Mouse (Mus musculus) hindbrain, embryonic 11.5 days (tissue): ENCODE measurements around the gene Fgfr2. TPM values are rescaled to one million over a fixed set of nuclear protein-coding genes. Genes with fewer than 3 reads are reported as not detected.

ENCODE experiments used
- ATAC-seq: fragments of 200-750 bp; cut with Nextera tagmentation; 2 replicates; pipeline ENCODE4 v1.8.0; 2017; ENCODE audit warnings: mild to moderate bottlenecking, moderate TSS enrichment, moderate library complexity; ENCODE audit not compliant: low FRiP score
- DNase-seq: peaks from one replicate; pipeline ENCODE4 v3.0.0-alpha.2; 2015; ENCODE audit warnings: low spot score
- H3K27ac ChIP-seq: fragments of 300-500 bp; sonication (generic); 2 replicates; pipeline ENCODE4 v1.5.1; 2014; ENCODE audit warnings: mild to moderate bottlenecking, low read depth, low read length
- H3K27me3 ChIP-seq: fragments of 300-500 bp; sonication (generic); 2 replicates; pipeline ENCODE4 v1.6.1; 2014; ENCODE audit warnings: mild to moderate bottlenecking, low read length, moderate library complexity, mixed read lengths; ENCODE audit not compliant: control insufficient read depth, insufficient read depth
- H3K36me3 ChIP-seq: fragments of 300-500 bp; sonication (generic); 2 replicates; pipeline ENCODE4 v1.6.1; 2014; ENCODE audit warnings: mild to moderate bottlenecking, low read length, moderate library complexity, mixed read lengths; ENCODE audit not compliant: control insufficient read depth, insufficient read depth
- H3K4me1 ChIP-seq: fragments of 300-500 bp; sonication (generic); replicated peaks from 2 replicates; pipeline ENCODE4 v1.6.1; 2014; ENCODE audit warnings: low read length, mixed read lengths; ENCODE audit not compliant: control insufficient read depth, insufficient read depth
- H3K4me2 ChIP-seq: fragments of 300-500 bp; sonication (generic); replicated peaks from 2 replicates; pipeline ENCODE4 v1.6.1; 2014; ENCODE audit warnings: mild to moderate bottlenecking, low read depth, low read length
- H3K4me3 ChIP-seq: fragments of 300-500 bp; sonication (generic); 2 replicates; pipeline ENCODE4 v1.5.1; 2014; ENCODE audit warnings: low read depth, low read length
- H3K9ac ChIP-seq: fragments of 300-500 bp; sonication (generic); 2 replicates; pipeline ENCODE4 v1.6.1; 2014; ENCODE audit warnings: low read depth, low read length
- H3K9me3 ChIP-seq: fragments of 300-500 bp; sonication (generic); 2 replicates; pipeline ENCODE4 v1.6.1; 2016; ENCODE audit warnings: low read length; ENCODE audit not compliant: control insufficient read depth
- WGBS: fragments of 180-500 bp; shearing (Covaris S2); extraction: QIAGEN DNeasy Blood & Tissue Kit; methylation state at CpG from one replicate; pipeline ENCODE4 v1.1.7; 2014; 5-methylcytosine and 5-hydroxymethylcytosine counted together
- polyA plus RNA-seq: library from polyadenylated mRNA; unstranded; fragments of >200 nt; fragmentation: Nextera tagmentation; extraction: Ambion mirVana; gene quantifications from 2 replicates; pipeline ENCODE4 v1.2.1, GENCODE M21; 2014

The Fgfr2 gene
- polyA plus RNA-seq, 1 experiment from 2014 or later: 71.3 TPM

DNA sequence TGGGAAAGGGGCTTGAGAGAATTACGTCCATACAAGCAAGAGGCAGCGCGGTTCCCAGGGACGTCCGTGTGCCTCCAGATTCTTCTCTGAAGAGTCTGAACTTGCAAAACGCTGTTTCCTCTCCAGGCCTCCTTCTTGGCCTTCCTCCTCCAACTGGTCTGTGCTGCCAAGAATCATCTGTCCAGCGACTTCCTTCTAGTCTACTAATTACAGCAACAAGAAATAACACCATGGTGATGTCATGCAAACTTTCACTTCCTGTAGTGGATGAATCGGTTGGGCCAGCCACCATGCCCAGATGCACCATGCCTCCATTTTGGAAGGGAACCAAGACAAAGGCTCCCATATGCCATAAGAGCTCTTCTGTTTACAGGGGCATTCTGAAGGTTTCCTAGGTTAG, 70.3 kb downstream of the Fgfr2 start:
- Histone ChIP-seq H3K27ac (no peak overlapping the region), H3K27me3 (no peaks in the 10 kb centered on the region), H3K4me1 (no peaks in the 10 kb centered on the region), H3K9ac (no peak overlapping the region), H3K4me2 (no peak overlapping the region), H3K9me3 (no peaks in the 10 kb centered on the region), H3K36me3 (no peaks in the 10 kb centered on the region), H3K4me3 (no peak overlapping the region)
- DNase-seq (no peak), ATAC-seq (no peak)
- 94% methylated on average over 8 of the region's 8 CpGs for WGBS

DNA sequence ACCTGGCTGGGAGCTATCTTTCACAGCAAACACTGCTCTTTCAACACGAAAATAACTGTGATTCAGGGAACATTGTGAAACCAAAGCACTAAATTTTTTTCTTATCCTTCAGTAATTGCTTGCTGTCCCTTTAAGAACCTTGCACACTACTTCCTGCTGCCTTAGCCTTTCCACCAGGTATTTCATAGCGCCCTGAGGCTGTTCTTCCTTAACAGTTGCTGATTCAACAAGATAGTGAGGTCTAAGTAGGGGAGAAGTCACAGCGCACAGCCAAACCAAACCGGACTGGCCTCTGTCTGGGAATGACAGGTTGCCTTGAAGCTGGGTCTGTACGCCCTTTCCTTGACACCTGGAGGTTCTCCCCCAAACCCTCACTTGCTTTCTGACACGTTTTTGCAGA, 72.5 kb downstream of the Fgfr2 start:
- Histone ChIP-seq H3K27ac (no peak overlapping the region), H3K4me2 (no peak overlapping the region), H3K4me1 (no peaks in the 10 kb centered on the region), H3K9me3 (no peaks in the 10 kb centered on the region), H3K27me3 (no peaks in the 10 kb centered on the region), H3K36me3 (no peaks in the 10 kb centered on the region), H3K9ac (no peak overlapping the region), H3K4me3 (no peak overlapping the region)
- DNase-seq (no peak), ATAC-seq (no peak)
- WGBS: 89% methylated on average over 6 of the region's 6 CpGs

DNA sequence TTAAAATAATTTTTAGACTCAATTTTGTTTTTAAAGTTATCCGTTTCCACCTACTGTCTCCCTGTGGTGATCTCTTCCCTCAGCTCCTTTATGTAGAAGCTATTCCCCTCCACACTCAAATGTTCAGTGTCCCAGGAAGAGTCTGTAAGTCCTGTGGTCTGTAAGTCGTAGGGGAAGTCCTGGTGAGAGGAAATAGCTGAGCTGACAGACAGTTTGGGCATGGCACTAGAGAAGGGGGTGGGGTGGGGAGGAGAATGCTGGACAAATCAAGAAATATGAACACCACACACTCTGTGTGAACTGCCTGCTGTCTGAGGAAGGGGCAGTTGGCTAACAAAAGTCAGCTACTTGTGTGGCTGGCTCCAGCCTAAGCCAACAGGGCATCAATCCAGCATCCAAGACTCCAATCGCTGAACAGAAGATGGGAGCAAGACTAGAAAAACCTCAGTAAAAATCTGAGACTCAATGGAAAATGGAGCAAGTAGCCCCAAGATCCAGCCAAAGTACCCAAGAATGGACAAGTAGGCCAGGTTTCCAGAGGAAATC, 75.0 kb downstream of the Fgfr2 start:
- Histone ChIP-seq H3K9ac (no peak overlapping the region), H3K4me1 (no peaks in the 10 kb centered on the region), H3K27ac (no peak overlapping the region), H3K27me3 (no peaks in the 10 kb centered on the region), H3K9me3 (no peaks in the 10 kb centered on the region), H3K4me3 (no peak overlapping the region), H3K4me2 (no peak overlapping the region), H3K36me3 (no peaks in the 10 kb centered on the region)
- WGBS: 84% methylated on average over 3 of the region's 3 CpGs
- ATAC-seq (no peak), DNase-seq (no peak)

DNA sequence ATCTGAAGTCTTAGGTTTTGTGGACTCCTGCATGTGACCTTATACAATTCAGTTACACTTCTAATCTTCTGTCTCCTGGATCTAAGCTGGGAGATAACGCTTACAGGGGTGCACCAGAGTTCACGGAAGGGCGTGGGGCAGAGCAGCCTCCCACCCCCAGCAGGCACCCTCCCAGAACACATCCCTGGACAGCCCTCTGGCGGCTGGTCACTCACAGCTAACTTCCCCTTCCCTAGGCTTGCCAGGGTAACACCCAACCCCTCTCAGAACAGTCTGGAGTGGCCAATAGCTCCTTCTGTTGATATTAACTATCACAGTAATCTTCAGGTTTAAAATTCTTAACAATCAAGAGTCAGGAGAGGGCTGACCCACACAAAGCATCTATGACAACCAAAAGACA, 75.9 kb downstream of the Fgfr2 start:
- H3K27ac ChIP-seq: no peak overlapping the region
- no peaks in the 10 kb centered on the region for H3K4me1 ChIP-seq

DNA sequence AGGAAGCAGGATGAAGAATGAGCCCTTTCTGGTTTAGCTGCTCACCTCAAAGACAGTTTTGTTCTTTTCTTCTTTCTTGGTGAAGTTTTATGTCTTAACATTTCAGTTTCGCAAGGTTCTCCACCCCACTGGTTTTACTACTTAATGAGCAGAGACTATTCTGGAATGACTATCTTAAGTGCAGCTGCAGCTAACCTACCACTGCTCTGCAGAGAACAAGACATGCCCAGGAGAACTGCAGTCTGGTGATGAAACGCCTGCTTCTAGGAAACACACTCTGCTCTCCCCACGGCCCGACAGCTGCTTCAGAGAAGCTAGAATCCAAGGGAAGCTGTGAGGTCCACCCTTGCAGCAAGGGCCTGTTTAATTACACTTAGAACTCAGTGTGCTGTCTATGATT, 78.4 kb downstream of the Fgfr2 start:
- Histone ChIP-seq H3K27ac (no peak overlapping the region), H3K36me3 (no peaks in the 10 kb centered on the region), H3K4me1 (no peaks in the 10 kb centered on the region), H3K9ac (no peak overlapping the region), H3K4me2 (no peak overlapping the region), H3K4me3 (no peak overlapping the region), H3K9me3 (no peaks in the 10 kb centered on the region), H3K27me3 (no peaks in the 10 kb centered on the region)
- ATAC-seq: no peak
- DNase-seq: no peak
- 80% methylated on average over 4 of the region's 4 CpGs for WGBS

More for the DNA sequence above, 75.9 kb downstream of the Fgfr2 start:
- H3K4me3 ChIP-seq: no peak overlapping the region
- no peaks in the 10 kb centered on the region for H3K9me3 ChIP-seq
- no peaks in the 10 kb centered on the region for H3K27me3 ChIP-seq
- H3K9ac ChIP-seq: no peak overlapping the region
- ATAC-seq: no peak
- DNase-seq: no peak
- H3K36me3 ChIP-seq: no peaks in the 10 kb centered on the region
- 88% methylated on average over 4 of the region's 4 CpGs for WGBS
- no peak overlapping the region for H3K4me2 ChIP-seq

DNA sequence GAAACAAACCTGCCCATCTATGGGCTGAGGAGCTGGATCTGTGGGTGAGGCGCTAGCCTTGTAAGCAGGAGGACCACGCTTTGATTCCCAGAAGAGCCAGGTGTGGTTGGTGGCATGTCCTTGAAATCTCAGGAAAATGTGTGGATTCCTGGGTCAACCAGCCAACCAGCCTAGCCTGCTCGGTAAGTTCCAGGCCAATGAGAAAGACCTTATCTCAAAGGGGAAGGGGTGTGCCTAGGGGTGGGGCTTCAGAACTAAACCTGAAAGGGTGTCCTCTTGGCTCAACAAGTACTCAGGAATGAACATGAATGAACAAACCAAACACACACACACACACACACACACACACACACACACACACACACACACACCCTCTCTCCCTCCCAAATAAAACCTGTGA, 81.4 kb downstream of the Fgfr2 start:
- ATAC-seq (no peak), DNase-seq (no peak)
- 80% methylated on average over 3 of the region's 3 CpGs for WGBS
- Histone ChIP-seq H3K27me3 (no peaks in the 10 kb centered on the region), H3K4me3 (no peak overlapping the region), H3K9me3 (no peaks in the 10 kb centered on the region), H3K27ac (no peak overlapping the region), H3K4me2 (no peak overlapping the region), H3K36me3 (no peaks in the 10 kb centered on the region), H3K9ac (no peak overlapping the region), H3K4me1 (peaks cover 5% of the 10 kb centered on the region; the same call in 1 of the 2 replicates)

DNA sequence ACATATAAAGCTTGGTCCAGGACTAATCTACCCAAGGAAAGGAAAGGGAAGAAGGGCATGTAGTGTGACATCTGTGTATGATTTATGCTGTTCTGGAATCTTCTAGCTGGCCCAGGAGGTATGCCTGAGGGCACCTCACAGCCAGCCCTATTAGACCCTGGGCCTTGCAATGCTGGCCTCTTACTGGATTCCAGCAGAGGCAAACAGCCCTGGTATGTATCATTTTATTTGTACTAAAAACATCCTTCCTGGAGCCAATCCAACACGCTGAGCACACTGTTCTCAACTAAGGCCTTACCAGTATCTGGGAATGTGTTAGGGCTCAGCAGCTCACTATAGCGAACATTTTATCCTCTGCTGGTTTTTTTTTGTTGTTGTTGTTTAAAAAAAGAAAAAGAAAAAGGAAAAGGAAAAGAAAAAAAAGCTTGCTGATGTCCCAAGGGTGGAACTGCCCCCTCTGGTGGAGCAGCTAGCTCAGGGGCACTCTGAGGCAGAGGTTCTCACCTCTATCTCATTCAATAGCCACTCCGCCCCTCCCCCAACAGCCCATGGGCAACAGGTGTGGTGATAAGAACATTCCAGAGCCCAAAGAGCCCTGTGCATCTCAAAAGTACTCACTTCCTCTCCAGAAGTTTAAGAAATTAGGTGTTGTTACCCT, 82.3 kb downstream of the Fgfr2 start:
- Histone ChIP-seq H3K4me1 (peaks cover 8% of the 10 kb centered on the region; the same call in 1 of the 2 replicates), H3K4me3 (no peak overlapping the region), H3K36me3 (no peaks in the 10 kb centered on the region), H3K4me2 (no peak overlapping the region), H3K27me3 (no peaks in the 10 kb centered on the region), H3K27ac (no peak overlapping the region), H3K9me3 (no peaks in the 10 kb centered on the region), H3K9ac (no peak overlapping the region)
- WGBS: 81% methylated on average over 3 of the region's 3 CpGs
- ATAC-seq (no peak), DNase-seq (no peak)

DNA sequence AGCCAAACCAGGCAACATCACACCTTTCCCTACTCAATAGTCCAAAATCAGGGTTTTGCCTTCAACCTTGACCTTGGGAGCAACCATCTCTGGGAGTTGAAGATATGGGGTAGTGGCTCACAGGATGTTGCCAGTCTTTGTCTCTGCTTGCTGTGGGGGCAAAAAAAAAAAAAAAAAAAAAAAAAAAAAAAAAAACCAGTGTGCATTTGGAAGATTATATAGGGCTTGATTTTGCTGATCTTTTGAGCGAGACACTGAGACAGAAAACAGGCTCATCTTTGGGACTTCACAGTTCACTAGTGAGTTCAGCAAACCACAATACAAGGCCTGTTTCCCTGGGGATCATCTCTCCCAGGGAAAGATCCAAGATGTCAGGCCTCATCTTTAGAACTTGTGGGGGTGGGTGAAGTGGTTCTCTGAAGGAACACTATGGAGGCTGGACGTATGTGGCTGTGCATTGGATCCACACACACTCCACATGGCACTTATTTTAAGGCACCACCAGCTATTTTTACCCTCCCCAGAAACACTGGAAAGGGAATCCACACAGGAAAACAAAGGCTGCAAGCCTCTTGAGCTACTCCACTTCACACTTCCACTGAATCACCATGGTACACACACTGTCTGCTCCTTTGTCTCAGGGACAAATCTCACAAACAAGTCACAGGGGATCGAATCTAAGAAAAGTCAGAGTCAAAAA, 83.4 kb downstream of the Fgfr2 start:
- no peak overlapping the region for H3K4me2 ChIP-seq
- H3K9ac ChIP-seq: no peak overlapping the region
- no peak overlapping the region for H3K27ac ChIP-seq
- H3K36me3 ChIP-seq: no peaks in the 10 kb centered on the region
- H3K4me1 ChIP-seq: peaks cover 8% of the 10 kb centered on the region; the same call in 1 of the 2 replicates
- ATAC-seq (no peak), DNase-seq (no peak)
- no peaks in the 10 kb centered on the region for H3K27me3 ChIP-seq
- no peaks in the 10 kb centered on the region for H3K9me3 ChIP-seq
- 87% methylated on average over 3 of the region's 3 CpGs for WGBS
- no peak overlapping the region for H3K4me3 ChIP-seq

DNA sequence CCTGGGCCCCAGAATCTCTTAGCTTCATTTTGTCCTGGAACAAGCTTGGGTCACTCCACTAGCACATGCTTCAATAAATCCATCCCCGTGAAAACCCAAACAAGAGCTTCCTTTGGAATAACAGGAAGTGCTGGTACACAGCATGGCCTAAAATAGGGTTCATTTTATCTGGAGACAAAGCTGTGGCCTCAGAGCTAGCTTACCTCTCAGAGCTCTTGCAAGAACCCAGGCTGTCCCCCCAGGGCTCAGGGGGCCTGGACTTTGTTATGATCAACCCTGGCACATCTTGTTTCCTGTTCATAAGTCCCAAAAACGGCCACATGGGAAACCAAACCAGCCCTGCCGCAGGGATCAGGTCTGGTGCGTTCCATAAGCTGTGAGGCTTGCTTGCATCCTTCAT, 85.5 kb downstream of the Fgfr2 start:
- no peak overlapping the region for H3K4me3 ChIP-seq
- H3K4me1 ChIP-seq: peaks cover 14% of the 10 kb centered on the region
- no peaks in the 10 kb centered on the region for H3K9me3 ChIP-seq
- WGBS: 32% methylated on average over 4 of the region's 4 CpGs
- H3K9ac ChIP-seq: no peak overlapping the region
- no peaks in the 10 kb centered on the region for H3K36me3 ChIP-seq
- no peak overlapping the region for H3K27ac ChIP-seq
- DNase-seq (peak; percentile 36), ATAC-seq (no peak)
- no peaks in the 10 kb centered on the region for H3K27me3 ChIP-seq
- no peak overlapping the region for H3K4me2 ChIP-seq
